Mouse (Mus musculus) forebrain, postnatal 0 days (tissue): ENCODE results near the gene Aplnr. TPM values are rescaled to one million over a fixed set of nuclear protein-coding genes. Genes with fewer than 3 reads are reported as not detected.

Experiments
- ATAC-seq: fragments of 200-750 bp; cut with Nextera tagmentation; 2 replicates; pipeline ENCODE4 v1.8.0; 2017; ENCODE audit warnings: mild to moderate bottlenecking, moderate library complexity
- DNase-seq: peaks from one replicate; pipeline ENCODE4 v3.0.0-alpha.2; 2015
- H3K27ac ChIP-seq: fragments of 300-500 bp; sonication (generic); 2 replicates; pipeline ENCODE4 v1.5.1; 2014; ENCODE audit warnings: low read depth, mild to moderate bottlenecking, antibody characterized with exemption, low read length, moderate library complexity, mixed read lengths
- H3K27me3 ChIP-seq: fragments of 300-500 bp; sonication (generic); 2 replicates; pipeline ENCODE4 v1.6.1; 2014; ENCODE audit warnings: mild to moderate bottlenecking, low read length, mixed read lengths; ENCODE audit not compliant: insufficient read depth
- H3K36me3 ChIP-seq: fragments of 300-500 bp; sonication (generic); 2 replicates; pipeline ENCODE4 v1.6.1; 2014; ENCODE audit warnings: mild to moderate bottlenecking, moderate library complexity; ENCODE audit not compliant: insufficient read depth
- H3K4me1 ChIP-seq: fragments of 300-500 bp; sonication (generic); 2 replicates; pipeline ENCODE4 v1.6.1; 2014; ENCODE audit warnings: antibody characterized with exemption; ENCODE audit not compliant: insufficient read depth
- H3K4me2 ChIP-seq: fragments of 300-500 bp; sonication (generic); 2 replicates; pipeline ENCODE4 v1.6.1; 2014; ENCODE audit warnings: low read depth, mild to moderate bottlenecking, moderate library complexity
- H3K4me3 ChIP-seq: fragments of 300-500 bp; sonication (generic); 2 replicates; pipeline ENCODE4 v1.5.1; 2014; ENCODE audit warnings: low read depth, low read length, mixed read lengths
- H3K9ac ChIP-seq: fragments of 300-500 bp; sonication (generic); 2 replicates; pipeline ENCODE4 v1.6.1; 2014; ENCODE audit warnings: mild to moderate bottlenecking
- H3K9me3 ChIP-seq: fragments of 300-500 bp; sonication (generic); 2 replicates; pipeline ENCODE4 v1.6.1; 2016; ENCODE audit warnings: low read length
- CTCF ChIP-seq: sonication (generic); IDR thresholded peaks from 2 replicates; pipeline ENCODE4 v1.5.1; 2016; ENCODE audit warnings: antibody characterized with exemption, control low read depth, low read depth
- WGBS: fragments of 180-500 bp; shearing (Covaris S2); extraction: QIAGEN DNeasy Blood & Tissue Kit; methylation state at CpG from one replicate; pipeline ENCODE4 v1.1.7; 2014; 5-methylcytosine and 5-hydroxymethylcytosine counted together
- polyA plus RNA-seq: library from polyadenylated mRNA; unstranded; fragments of >200 nt; fragmentation: Nextera tagmentation; extraction: Ambion mirVana; gene quantifications from 2 replicates; pipeline ENCODE4 v1.2.1, GENCODE M21; 2015
- total RNA-seq: library from RNA; depleted of rRNA; stranded (reverse); fragments of >200 nt; gene quantifications from 2 replicates; pipeline ENCODE4 v1.2.3, GENCODE M21; 2014

Gene Aplnr
- total and polyA plus RNA-seq, 2 experiments from 2014 or later, result 22.6 to 23.9 TPM

DNA sequence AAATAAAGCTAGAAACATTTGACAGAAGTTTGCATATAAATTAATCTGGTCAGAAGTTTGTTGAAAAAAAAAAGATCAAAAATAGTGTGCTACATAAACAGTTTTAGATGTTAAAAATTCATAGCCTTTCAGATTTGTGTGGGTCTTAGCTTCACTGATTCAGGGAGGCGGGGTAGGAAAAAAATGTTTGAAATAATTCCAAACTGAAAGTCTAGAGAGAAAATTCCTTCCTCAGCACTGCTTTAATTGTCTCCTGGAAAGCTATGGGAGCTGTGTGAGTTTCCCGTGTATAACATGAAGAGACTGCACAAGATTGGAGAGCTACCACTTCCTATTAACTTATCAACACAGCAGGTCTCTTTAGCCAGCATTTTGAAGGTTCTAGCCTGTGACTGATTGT, 11.5 kb downstream of the Aplnr start:
- no peak overlapping the region for H3K9ac ChIP-seq
- ATAC-seq, result no peak

DNA sequence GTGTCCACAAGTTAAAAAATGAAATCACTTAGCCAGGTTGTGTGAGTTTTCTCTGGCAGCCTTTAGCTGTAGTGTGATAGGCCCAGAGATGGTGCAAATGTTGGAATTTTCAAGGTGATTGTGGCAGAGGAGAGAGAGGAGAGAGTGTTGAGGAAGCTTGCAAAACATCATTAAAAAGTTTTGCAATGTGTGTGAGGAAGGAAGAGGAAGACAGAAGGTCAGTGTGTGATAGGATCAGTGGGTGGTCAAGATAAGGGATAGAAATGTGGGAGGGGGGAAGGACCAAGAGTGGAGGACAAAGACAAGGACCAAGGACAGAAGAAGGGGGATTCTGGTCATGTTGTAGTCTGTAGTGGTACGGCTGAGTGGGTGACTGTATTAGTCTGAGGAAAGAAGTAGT, 14.3 kb downstream of the Aplnr start:
- Histone ChIP-seq H3K36me3 (no peaks in the 10 kb centered on the region), H3K27me3 (no peaks in the 10 kb centered on the region), H3K9me3 (no peaks in the 10 kb centered on the region), H3K4me2 (no peak overlapping the region), H3K4me3 (no peak overlapping the region), H3K9ac (no peak overlapping the region), H3K27ac (no peak overlapping the region), H3K4me1 (no peaks in the 10 kb centered on the region)
- no peak for TF ChIP-seq CTCF
- WGBS, result 95% methylated on average over 1 of the region's 1 CpGs
- no peak for DNase-seq
- ATAC-seq, result no peak

More for the DNA sequence above, 11.5 kb downstream of the Aplnr start:
- Histone ChIP-seq H3K4me3 (no peak overlapping the region), H3K36me3 (no peaks in the 10 kb centered on the region), H3K9me3 (no peaks in the 10 kb centered on the region), H3K27ac (no peak overlapping the region), H3K4me1 (no peaks in the 10 kb centered on the region), H3K27me3 (no peaks in the 10 kb centered on the region), H3K4me2 (no peak overlapping the region)
- WGBS, result 71% methylated on average over 2 of the region's 2 CpGs
- no peak for TF ChIP-seq CTCF
- no peak for DNase-seq

DNA sequence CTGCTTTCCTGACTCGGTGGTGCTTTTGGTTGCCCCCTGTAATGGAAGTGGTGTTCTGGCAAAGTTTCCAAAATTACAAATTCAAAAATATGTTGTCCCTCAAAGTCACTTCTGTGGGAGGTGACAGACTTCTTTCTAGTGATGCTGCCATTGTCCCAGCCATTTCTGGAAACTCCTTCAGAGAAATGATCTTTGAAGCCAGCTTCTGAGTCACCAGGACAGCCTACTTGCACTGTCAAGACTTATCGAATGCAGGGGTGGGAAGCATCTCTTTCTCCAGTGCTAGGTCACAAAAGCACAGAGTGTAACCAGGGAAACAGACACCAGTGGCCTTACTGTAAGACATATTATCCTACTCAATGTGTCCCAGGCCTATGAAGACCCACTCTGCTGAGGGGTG, 15.2 kb downstream of the Aplnr start:
- Histone ChIP-seq H3K4me2 (no peak overlapping the region), H3K4me3 (no peak overlapping the region), H3K27me3 (no peaks in the 10 kb centered on the region), H3K9ac (no peak overlapping the region), H3K9me3 (no peaks in the 10 kb centered on the region), H3K27ac (no peak overlapping the region), H3K4me1 (no peaks in the 10 kb centered on the region), H3K36me3 (no peaks in the 10 kb centered on the region)
- 92% methylated on average over 2 of the region's 2 CpGs for whole genome bisulfite sequencing
- TF ChIP-seq CTCF, result no peak
- ATAC-seq, result no peak
- DNase-seq, result no peak

DNA sequence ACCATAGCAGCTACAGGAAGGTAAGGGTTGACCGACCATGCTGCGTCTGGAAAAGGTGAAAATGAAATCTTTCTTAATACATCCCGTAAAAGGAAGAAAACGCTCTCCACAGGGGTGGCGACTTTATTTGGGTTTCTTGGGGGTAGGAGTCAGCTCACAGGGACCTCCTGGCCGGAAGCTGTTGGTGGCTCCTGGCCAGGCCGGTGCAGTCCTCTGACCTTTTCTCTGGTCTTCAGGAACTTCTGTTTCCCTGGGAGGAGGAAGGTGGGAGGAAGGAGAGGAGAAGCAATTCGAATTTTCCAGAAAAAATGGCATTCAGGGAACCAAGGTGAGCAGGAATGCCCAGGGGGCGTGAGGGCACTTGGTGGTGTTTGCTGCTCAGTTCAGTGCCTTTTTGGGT, 19.3 kb downstream of the Aplnr start:
- no peak for ATAC-seq

DNA sequence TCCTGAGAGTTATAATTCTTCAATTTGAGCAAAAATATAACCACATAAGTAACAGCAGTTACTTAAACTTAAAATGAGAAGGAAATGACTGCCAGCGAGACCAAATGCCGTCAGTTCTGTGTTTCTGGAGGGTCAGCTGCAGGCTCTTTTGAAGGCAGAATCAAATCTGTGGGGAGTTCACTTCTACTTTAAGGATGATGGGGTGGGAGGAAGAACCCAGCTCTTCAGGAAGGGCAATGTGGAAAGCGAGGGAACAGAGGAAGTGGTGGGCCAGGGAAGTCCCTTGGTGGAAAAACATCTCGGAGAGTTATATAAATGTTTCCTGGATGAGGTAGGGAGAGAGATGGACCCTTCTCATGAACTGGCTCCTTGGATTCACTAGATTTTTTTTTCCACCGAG, 20.1 kb downstream of the Aplnr start:
- H3K27ac ChIP-seq, result no peak overlapping the region
- no peaks in the 10 kb centered on the region for H3K4me1 ChIP-seq
- no peak overlapping the region for H3K4me2 ChIP-seq
- ATAC-seq (no peak), DNase-seq (no peak)
- no peak overlapping the region for H3K9ac ChIP-seq
- no peaks in the 10 kb centered on the region for H3K9me3 ChIP-seq
- 89% methylated on average over 5 of the region's 5 CpGs for WGBS
- no peak overlapping the region for H3K4me3 ChIP-seq
- H3K27me3 ChIP-seq, result no peaks in the 10 kb centered on the region
- no peaks in the 10 kb centered on the region for H3K36me3 ChIP-seq
- no peak for TF ChIP-seq CTCF

More for the DNA sequence above, 19.3 kb downstream of the Aplnr start:
- Histone ChIP-seq H3K27me3 (no peaks in the 10 kb centered on the region), H3K27ac (no peak overlapping the region), H3K4me1 (no peaks in the 10 kb centered on the region), H3K9me3 (no peaks in the 10 kb centered on the region), H3K9ac (no peak overlapping the region), H3K4me3 (no peak overlapping the region), H3K4me2 (no peak overlapping the region), H3K36me3 (no peaks in the 10 kb centered on the region)
- no peak for TF ChIP-seq CTCF
- 86% methylated on average over 9 of the region's 9 CpGs for WGBS
- no peak for DNase-seq

DNA sequence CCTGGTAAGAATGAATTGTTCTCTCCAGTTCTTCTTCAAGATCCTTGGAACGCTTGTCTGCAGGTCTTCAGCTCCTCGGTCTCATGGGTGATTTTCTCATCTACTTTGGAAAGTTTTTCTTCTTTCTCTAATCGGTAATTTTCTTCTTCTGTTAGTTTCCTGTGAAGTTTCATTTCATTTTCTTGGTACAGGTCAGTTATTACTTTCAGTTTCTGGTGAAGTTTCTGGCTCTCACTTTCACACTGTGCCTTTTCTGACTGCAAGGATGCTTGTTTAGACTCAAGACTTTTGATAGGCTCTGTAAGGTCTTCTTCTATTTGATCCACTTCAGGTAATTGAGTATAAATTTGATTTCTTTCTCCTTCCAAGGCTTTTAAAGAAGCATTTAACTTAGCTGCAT, 21.4 kb downstream of the Aplnr start:
- ATAC-seq, result no peak
- no peaks in the 10 kb centered on the region for H3K27me3 ChIP-seq
- no peak overlapping the region for H3K4me2 ChIP-seq
- no peak overlapping the region for H3K27ac ChIP-seq
- DNase-seq, result no peak
- H3K36me3 ChIP-seq, result no peaks in the 10 kb centered on the region
- WGBS, result 89% methylated on average over 3 of the region's 3 CpGs
- H3K4me3 ChIP-seq, result no peak overlapping the region
- TF ChIP-seq CTCF, result no peak
- H3K9me3 ChIP-seq, result no peaks in the 10 kb centered on the region
- H3K9ac ChIP-seq, result no peak overlapping the region
- no peaks in the 10 kb centered on the region for H3K4me1 ChIP-seq

DNA sequence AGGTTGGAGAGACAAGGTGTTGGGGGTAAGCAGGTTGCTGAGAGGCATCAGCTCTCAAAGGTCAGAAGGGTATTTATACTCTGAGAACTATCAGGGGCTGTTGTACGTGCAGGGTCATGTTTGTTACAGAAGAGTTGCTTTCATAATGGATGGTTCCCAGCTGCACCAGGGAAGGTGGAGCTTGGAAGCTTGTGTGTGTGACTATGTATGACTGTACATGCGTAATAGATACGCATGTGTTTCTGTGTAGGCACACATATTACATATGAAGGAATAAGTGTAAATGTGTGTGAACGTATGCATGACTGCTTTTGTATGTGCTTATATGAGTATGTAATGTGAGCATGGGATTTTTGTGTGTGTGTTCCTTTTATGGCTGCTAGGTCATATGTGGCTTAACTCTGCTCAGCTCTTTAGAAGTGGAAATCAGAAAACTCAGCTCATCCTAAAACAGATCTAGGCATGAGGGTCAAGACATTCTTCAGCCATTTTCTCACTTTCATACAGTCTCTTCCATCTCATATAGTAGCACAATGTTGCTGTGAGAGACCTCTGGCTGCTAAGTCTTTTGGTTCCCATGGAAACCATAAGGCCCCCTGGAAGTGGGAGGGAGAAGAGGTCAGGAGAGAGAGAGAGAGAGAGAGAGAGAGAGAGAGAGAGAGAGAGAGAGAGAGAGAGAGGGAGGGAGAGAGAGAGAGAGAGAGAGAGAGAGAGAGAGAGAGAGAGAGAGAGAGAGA, 25.0 kb downstream of the Aplnr start:
- H3K36me3 ChIP-seq, result no peaks in the 10 kb centered on the region
- DNase-seq (no peak), ATAC-seq (peak; percentile 62; the same call in 1 of the 2 replicates)
- no peaks in the 10 kb centered on the region for H3K27me3 ChIP-seq
- 78% methylated on average over 4 of the region's 4 CpGs for WGBS
- H3K27ac ChIP-seq, result no peak overlapping the region
- H3K4me1 ChIP-seq, result no peaks in the 10 kb centered on the region
- TF ChIP-seq CTCF, result no peak
- H3K9ac ChIP-seq, result no peak overlapping the region
- no peak overlapping the region for H3K4me3 ChIP-seq
- no peaks in the 10 kb centered on the region for H3K9me3 ChIP-seq
- H3K4me2 ChIP-seq, result no peak overlapping the region
